Mouse (Mus musculus) right cerebral cortex, adult 2 months (tissue): ENCODE measurements around the gene Kremen1.
A peak's percentile ranks its signal among the peaks of the same experiment; 100 is the strongest.

Experiments
- DNase-seq, 2 experiments: peaks; one replicate each; pipeline ENCODE4 v3.0.0; 2021 to 2022; ENCODE audit warnings: low spot score in 2 of 2

The Kremen1 gene

GRCm38 (mm10) chr11:5219910-5220447 is 41.4 kb downstream of the Kremen1 start:
- DNase-seq, result no peak

GRCm38 (mm10) chr11:5219371-5219770 is 42.0 kb downstream of the Kremen1 start:
- no peak for DNase-seq

- no peak for DNase-seq
Measured at GRCm38 (mm10) chr11:5215401-5216187, 45.8 kb downstream of the Kremen1 start.

- no peak for DNase-seq
Measured at GRCm38 (mm10) chr11:5214483-5215040, 46.8 kb downstream of the Kremen1 start.

GRCm38 (mm10) chr11:5203054-5203453 is 58.3 kb downstream of the Kremen1 start:
- DNase-seq, result no peak

- no peak for DNase-seq
Measured at GRCm38 (mm10) chr11:5201799-5202680, 59.3 kb downstream of the Kremen1 start.

- no peak for DNase-seq
Measured at GRCm38 (mm10) chr11:5199879-5200278, 61.5 kb downstream of the Kremen1 start.

GRCm38 (mm10) chr11:5197068-5197467 is 64.3 kb downstream of the Kremen1 start:
- no peak for DNase-seq

GRCm38 (mm10) chr11:5196583-5196982 is 64.8 kb downstream of the Kremen1 start:
- DNase-seq, result no peak

- no peak for DNase-seq
Measured at GRCm38 (mm10) chr11:5193576-5193881, 67.8 kb downstream of the Kremen1 start.

- no peak for DNase-seq
Measured at GRCm38 (mm10) chr11:5192840-5193575, 68.3 kb downstream of the Kremen1 start.

GRCm38 (mm10) chr11:5192084-5192516 is 69.3 kb downstream of the Kremen1 start:
- no peak for DNase-seq

GRCm38 (mm10) chr11:5189239-5189933 is 72.0 kb downstream of the Kremen1 start:
- DNase-seq, result no peak

- no peak for DNase-seq
Measured at GRCm38 (mm10) chr11:5188170-5188569, 73.2 kb downstream of the Kremen1 start.

GRCm38 (mm10) chr11:5184832-5185231 is 76.5 kb downstream of the Kremen1 start:
- DNase-seq, result no peak

GRCm38 (mm10) chr11:5184250-5184649 is 77.1 kb downstream of the Kremen1 start:
- no peak for DNase-seq

- no peak for DNase-seq
Measured at GRCm38 (mm10) chr11:5182870-5183269, 78.5 kb downstream of the Kremen1 start.

- DNase-seq, result peak; percentile 74 to 87
Measured at GRCm38 (mm10) chr11:5181850-5182404, 79.4 kb downstream of the Kremen1 start.

GRCm38 (mm10) chr11:5179391-5179790 is 82.0 kb downstream of the Kremen1 start:
- DNase-seq, result no peak

GRCm38 (mm10) chr11:5177171-5177570 is 84.2 kb downstream of the Kremen1 start:
- no peak for DNase-seq

- no peak for DNase-seq
Measured at GRCm38 (mm10) chr11:5176685-5177084, 84.7 kb downstream of the Kremen1 start.
